Comparison of ENCODE assay signal across 29 mouse cellular contexts in genomic region chr3:6871752-6872151, GRCm38 (mm10).
"Had no signal": no experiment of that assay in that cellular context is flagged by ENCODE, and none has a peak within 500 bp of the region (broad histone marks: within the 10 kb centered on the region; RNA-seq: fewer than 3 reads in every experiment).

No protein-coding gene starts in this region.

- H3K9ac ChIP-seq: embryonic facial prominence, embryonic 12.5 days; embryonic facial prominence, embryonic 13.5 days; embryonic facial prominence, embryonic 15.5 days; forebrain, embryonic 12.5 days; forebrain, embryonic 13.5 days; forebrain, embryonic 15.5 days; forebrain, postnatal 0 days had no signal

- H3K27me3 ChIP-seq: embryonic facial prominence, embryonic 12.5 days; embryonic facial prominence, embryonic 13.5 days; embryonic facial prominence, embryonic 15.5 days; forebrain, embryonic 12.5 days; forebrain, embryonic 13.5 days; forebrain, embryonic 15.5 days had no signal

- H3K9me3 ChIP-seq: embryonic facial prominence, embryonic 12.5 days; embryonic facial prominence, embryonic 13.5 days; embryonic facial prominence, embryonic 15.5 days; forebrain, embryonic 10.5 days; forebrain, embryonic 12.5 days; forebrain, embryonic 13.5 days; forebrain, embryonic 15.5 days had no signal

- ATAC-seq: forebrain, embryonic 14.5 days; forebrain, embryonic 15.5 days; forebrain, embryonic 16.5 days; forebrain, postnatal 0 days had no signal

- H3K36me3 ChIP-seq: embryonic facial prominence, embryonic 12.5 days; embryonic facial prominence, embryonic 13.5 days; embryonic facial prominence, embryonic 15.5 days; forebrain, embryonic 10.5 days; forebrain, embryonic 12.5 days; forebrain, embryonic 15.5 days had no signal

- H3K4me2 ChIP-seq: embryonic facial prominence, embryonic 12.5 days; embryonic facial prominence, embryonic 13.5 days; embryonic facial prominence, embryonic 15.5 days; forebrain, embryonic 12.5 days; forebrain, embryonic 13.5 days; forebrain, embryonic 15.5 days had no signal

- H3K27ac ChIP-seq: embryonic facial prominence, embryonic 12.5 days; embryonic facial prominence, embryonic 13.5 days; embryonic facial prominence, embryonic 15.5 days; forebrain, embryonic 10.5 days; forebrain, embryonic 12.5 days; forebrain, embryonic 13.5 days; forebrain, embryonic 15.5 days; gastrocnemius, adult 2 months; heart, adult 2 months had no signal

- H3K4me1 ChIP-seq: embryonic facial prominence, embryonic 12.5 days; embryonic facial prominence, embryonic 13.5 days; embryonic facial prominence, embryonic 15.5 days; forebrain, embryonic 10.5 days; forebrain, embryonic 12.5 days; forebrain, embryonic 13.5 days; forebrain, embryonic 15.5 days had no signal

- DNase-seq: cerebellum, adult 18-20 months; cerebellum, adult 2 months; cerebellum, adult 8-10 months; cerebellum, adult 9-10 months; cerebellum, adult 9-11 months; cerebellum, postnatal 10 days; cerebellum, postnatal 14 days; cerebellum, postnatal 25 days; cerebellum, postnatal 36 days; embryo, embryonic 11 days; forebrain, postnatal 0 days; gastrocnemius, adult 2 months; gastrocnemius, postnatal 10 days; gastrocnemius, postnatal 14 days; gastrocnemius, postnatal 25 days; gastrocnemius, postnatal 36 days; heart, adult 11 months; heart, adult 18-20 months; heart, adult 2 months had no signal

- H3K4me3 ChIP-seq: embryonic facial prominence, embryonic 12.5 days; embryonic facial prominence, embryonic 13.5 days; embryonic facial prominence, embryonic 15.5 days; erythroblast, embryonic 14.5 days; forebrain, embryonic 10.5 days; forebrain, embryonic 12.5 days; forebrain, embryonic 13.5 days; forebrain, embryonic 15.5 days; gastrocnemius, adult 2 months; heart, adult 2 months had no signal
